Comparison of ENCODE assay signal across 8 mouse cellular contexts in the genomic region with DNA sequence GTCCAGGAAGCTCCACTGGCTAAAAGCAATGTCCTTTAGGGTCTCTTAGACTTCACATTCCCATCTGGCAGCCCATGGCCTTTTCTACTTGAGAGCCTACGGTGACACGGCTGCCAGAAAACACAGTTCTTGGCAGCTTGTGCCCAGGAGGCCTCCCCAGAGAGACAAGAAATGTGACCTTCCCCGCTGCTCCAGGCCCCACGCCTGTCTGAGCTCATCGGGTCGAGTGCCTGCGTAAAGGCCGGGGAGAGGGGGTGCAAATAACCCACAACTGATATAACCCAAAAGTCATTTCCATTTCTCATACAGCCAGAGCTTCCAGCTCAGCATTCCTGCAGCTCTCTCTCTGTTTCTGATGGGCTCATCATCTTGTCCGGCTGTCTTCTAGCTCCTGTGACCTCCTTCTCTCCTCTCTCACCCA. TPM values are rescaled to one million over a fixed set of nuclear protein-coding genes. Genes with fewer than 3 reads are reported as not detected.
A peak's percentile ranks its signal among the peaks of the same experiment; 100 is the strongest.
DNase-seq lines count a peak whose midpoint lies in the region; ATAC-seq and TF ChIP-seq lines count a peak whose summit lies in the region.

No protein-coding gene starts in this region.

- H3K4me3 ChIP-seq in kidney, adult 2 months (ENCODE audit: insufficient read depth, low read depth, low read length): no peak overlapping the region
- no peak overlapping the region for H3K4me3 ChIP-seq in liver, embryonic 14.5 days (ENCODE audit: insufficient read depth in 1 of 2, low read depth in 2 of 2, low read length in 2 of 2)
- H3K4me3 ChIP-seq in kidney, embryonic 16.5 days (ENCODE audit: low read length): no peak overlapping the region
- no peak overlapping the region for H3K4me3 ChIP-seq in forebrain, embryonic 13.5 days

- DNase-seq in kidney, adult 2 months: no peak
- DNase-seq in kidney, adult 8-10 months: no peak
- DNase-seq in adrenal gland, adult 8-10 months: peak; percentile 80
- DNase-seq in heart, adult 8-10 months (ENCODE audit: low spot score): peak; percentile 68
- no peak for DNase-seq in liver, embryonic 14.5 days (ENCODE audit: low read depth in 3 of 3, low spot score in 3 of 3)
- no peak for DNase-seq in right cerebral cortex, postnatal 25 days

- H3K27ac ChIP-seq in kidney, adult 2 months (ENCODE audit: insufficient read depth, low read depth, low read length): 0 out of 2 replicates have a peak overlapping the region, but pooled peaks have one; percentile 12
- H3K27ac ChIP-seq in liver, embryonic 14.5 days: peak overlapping the region; percentile 92
- no peak overlapping the region for H3K27ac ChIP-seq in kidney, embryonic 16.5 days (ENCODE audit: low read length)
- no peak overlapping the region for H3K27ac ChIP-seq in forebrain, embryonic 13.5 days

- TF ChIP-seq CTCF in kidney, adult 2 months (conservative IDR thresholded peaks at IDR 0.05; ENCODE audit: insufficient read depth, insufficient read length, low read depth, low read length): no peak
- TF ChIP-seq CTCF in liver, embryonic 14.5 days (IDR thresholded peaks at IDR 0.05; ENCODE audit: low read depth): no peak

- no peaks in the 10 kb centered on the region for H3K9me3 ChIP-seq in liver, embryonic 14.5 days (ENCODE audit: control insufficient read depth, low read length)
- H3K9me3 ChIP-seq in kidney, embryonic 16.5 days (ENCODE audit: low read length): no peaks in the 10 kb centered on the region
- H3K9me3 ChIP-seq in forebrain, embryonic 13.5 days (replicated peaks): no peaks in the 10 kb centered on the region

- 49% methylated on average over 9 of the region's 9 CpGs for WGBS in kidney, adult 2 months
- WGBS in liver, embryonic 14.5 days (ENCODE audit: insufficient replicate concordance): 69% methylated on average over 9 of the region's 9 CpGs
- 42% methylated on average over 9 of the region's 9 CpGs for WGBS in kidney, embryonic 16.5 days
- 80% methylated on average over 9 of the region's 9 CpGs for WGBS in forebrain, embryonic 13.5 days

- no peak for ATAC-seq in liver, embryonic 14.5 days (ENCODE audit: insufficient read depth)
- ATAC-seq in kidney, embryonic 16.5 days (ENCODE audit: low FRiP score, low TSS enrichment): no peak
- ATAC-seq in forebrain, embryonic 13.5 days: no peak

- no peak for TF ChIP-seq EP300 in liver, embryonic 14.5 days (IDR thresholded peaks at IDR 0.05; ENCODE audit: low read depth)

- H3K36me3 ChIP-seq in kidney, adult 2 months (ENCODE audit: control insufficient read depth, insufficient read depth, low read length): no peaks in the 10 kb centered on the region
- H3K36me3 ChIP-seq in liver, embryonic 14.5 days (replicated peaks; ENCODE audit: control insufficient read depth, insufficient read depth, low read depth): no peaks in the 10 kb centered on the region
- H3K36me3 ChIP-seq in kidney, embryonic 16.5 days (ENCODE audit: insufficient read depth, low read length): no peaks in the 10 kb centered on the region
- no peaks in the 10 kb centered on the region for H3K36me3 ChIP-seq in forebrain, embryonic 13.5 days (ENCODE audit: poor library complexity, severe bottlenecking)

- no peaks in the 10 kb centered on the region for H3K4me1 ChIP-seq in kidney, adult 2 months (ENCODE audit: control insufficient read depth, insufficient read depth, low read length)
- H3K4me1 ChIP-seq in liver, embryonic 14.5 days (replicated peaks; ENCODE audit: control insufficient read depth in 2 of 2, insufficient read depth in 2 of 2, low read length in 1 of 2): peaks cover 27 to 46% of the 10 kb centered on the region in 2 experiments
- peaks cover 20% of the 10 kb centered on the region for H3K4me1 ChIP-seq in kidney, embryonic 16.5 days (ENCODE audit: insufficient read depth, low read length)
- H3K4me1 ChIP-seq in forebrain, embryonic 13.5 days: no peaks in the 10 kb centered on the region; the same call in 1 of the 2 replicates

- peak overlapping the region; percentile 3 for H3K9ac ChIP-seq in liver, embryonic 14.5 days (replicated peaks)
- no peak overlapping the region for H3K9ac ChIP-seq in kidney, embryonic 16.5 days (replicated peaks; ENCODE audit: low read length)
- H3K9ac ChIP-seq in forebrain, embryonic 13.5 days: no peak overlapping the region

- no peaks in the 10 kb centered on the region for H3K27me3 ChIP-seq in kidney, adult 2 months (replicated peaks; ENCODE audit: control insufficient read depth, insufficient read depth, low read length)
- no peaks in the 10 kb centered on the region for H3K27me3 ChIP-seq in liver, embryonic 14.5 days (ENCODE audit: control insufficient read depth, insufficient read depth, low read length)
- H3K27me3 ChIP-seq in kidney, embryonic 16.5 days (ENCODE audit: insufficient read depth, low read length): no peaks in the 10 kb centered on the region
- H3K27me3 ChIP-seq in forebrain, embryonic 13.5 days: no peaks in the 10 kb centered on the region

- TF ChIP-seq POLR2A in kidney, adult 2 months (IDR thresholded peaks at IDR 0.05; ENCODE audit: low read depth, low read length): no peak

- H3K4me2 ChIP-seq in liver, embryonic 14.5 days (ENCODE audit: low read depth): no peak overlapping the region
- no peak overlapping the region for H3K4me2 ChIP-seq in kidney, embryonic 16.5 days (replicated peaks; ENCODE audit: low read depth, low read length)
- H3K4me2 ChIP-seq in forebrain, embryonic 13.5 days: no peak overlapping the region

RNA-seq across cellular contexts. Expression of gene Ip6k3, which starts 13.8 kb away (rescaled TPM):
- polyA plus RNA-seq in kidney, adult 2 months (2012; rRNA removed): 0.79 and 1.1 TPM in 2 replicates
- total RNA-seq in adrenal gland, adult 8-10 months (2022): 1 to 10 TPM in 3 of 4 experiments, under 1 TPM in 1; 0.49 to 1.8 (median 1.3) TPM
- total RNA-seq in heart, adult 8-10 months (2022): 1 to 10 TPM; 3.7 to 9.2 (median 4.8) TPM
- 0.02 TPM in 1 of 2 replicates, not detected in the other for polyA plus RNA-seq in liver, embryonic 14.5 days (2012; rRNA removed)
- polyA plus RNA-seq in liver, embryonic 14.5 days (2014; fragmentation: Nextera tagmentation; extraction: Ambion mirVana): 0.04 TPM in 1 of 2 replicates, not detected in the other
- polyA plus RNA-seq in kidney, embryonic 16.5 days (2015; fragmentation: Nextera tagmentation; extraction: Ambion mirVana): 0.15 and 0.19 TPM in 2 replicates
- 0.21 and 0.35 TPM in 2 replicates for polyA plus RNA-seq in forebrain, embryonic 13.5 days (2015; fragmentation: Nextera tagmentation; extraction: Ambion mirVana)

RNA-seq across cellular contexts. Expression of gene Uqcc2, which starts 20.1 kb away (rescaled TPM):
- 208 and 218 TPM in 2 replicates for polyA plus RNA-seq in kidney, adult 2 months (2012; rRNA removed)
- total RNA-seq in adrenal gland, adult 8-10 months (2022): 100 to 1,000 TPM; 252 to 380 (median 304) TPM
- total RNA-seq in heart, adult 8-10 months (2022): 100 to 1,000 TPM; 333 to 355 (median 345) TPM
- polyA plus RNA-seq in liver, embryonic 14.5 days (2012; rRNA removed): 73.6 and 129 TPM in 2 replicates
- polyA plus RNA-seq in liver, embryonic 14.5 days (2014; fragmentation: Nextera tagmentation; extraction: Ambion mirVana): 204 and 208 TPM in 2 replicates
- 266 TPM in 2 replicates for polyA plus RNA-seq in kidney, embryonic 16.5 days (2015; fragmentation: Nextera tagmentation; extraction: Ambion mirVana)
- 310 and 318 TPM in 2 replicates for polyA plus RNA-seq in forebrain, embryonic 13.5 days (2015; fragmentation: Nextera tagmentation; extraction: Ambion mirVana)

RNA-seq across cellular contexts. Expression of gene Lemd2, which starts 50.5 kb away (rescaled TPM):
- polyA plus RNA-seq in kidney, adult 2 months (2012; rRNA removed): 48.4 and 64.4 TPM in 2 replicates
- 10 to 100 TPM; 58.3 to 93.1 (median 76.5) TPM for total RNA-seq in adrenal gland, adult 8-10 months (2022)
- total RNA-seq in heart, adult 8-10 months (2022): 10 to 100 TPM; 25.8 to 30.2 (median 27.8) TPM
- 15.5 and 16.4 TPM in 2 replicates for polyA plus RNA-seq in liver, embryonic 14.5 days (2012; rRNA removed)
- polyA plus RNA-seq in liver, embryonic 14.5 days (2014; fragmentation: Nextera tagmentation; extraction: Ambion mirVana): 3.1 and 3.7 TPM in 2 replicates
- 9.7 and 10.0 TPM in 2 replicates for polyA plus RNA-seq in kidney, embryonic 16.5 days (2015; fragmentation: Nextera tagmentation; extraction: Ambion mirVana)
- polyA plus RNA-seq in forebrain, embryonic 13.5 days (2015; fragmentation: Nextera tagmentation; extraction: Ambion mirVana): 14.6 and 16.4 TPM in 2 replicates

Comparison
In these comparisons a context has a peak if more than half of its experiments do, and no peak if none do; other contexts are left out.
1. H3K27ac ChIP-seq: peak in kidney, adult 2 months (single experiment) and liver, embryonic 14.5 days (single experiment); none in kidney, embryonic 16.5 days (single experiment) and forebrain, embryonic 13.5 days (single experiment).
2. DNase-seq: peak in adrenal gland, adult 8-10 months (single experiment) and heart, adult 8-10 months (single experiment); none in kidney, adult 2 months (single experiment), kidney, adult 8-10 months (0 of 2), liver, embryonic 14.5 days (0 of 3) and right cerebral cortex, postnatal 25 days (single experiment).